Mouse (Mus musculus) erythroblast, embryonic 14.5 days (primary cell): ENCODE results near the gene Olfr1270. TPM values are rescaled to one million over a fixed set of nuclear protein-coding genes. Genes with fewer than 3 reads are reported as not detected.
"Not testable (repeated sequence)": the region's sequence is repeated elsewhere in the genome, so short reads cannot be mapped to it uniquely, and the experiment has no call there.

ENCODE experiments used
- H3K27me3 ChIP-seq: 2 replicates; pipeline ENCODE4 v1.6.1; 2012; ENCODE audit warnings: inconsistent platforms; ENCODE audit not compliant: control insufficient read depth
- H3K36me3 ChIP-seq: 2 replicates; pipeline ENCODE4 v1.6.1; 2012; ENCODE audit warnings: mild to moderate bottlenecking, inconsistent platforms; ENCODE audit not compliant: control insufficient read depth
- H3K4me1 ChIP-seq: 2 replicates; pipeline ENCODE4 v1.6.1; 2012; ENCODE audit warnings: inconsistent platforms; ENCODE audit not compliant: control insufficient read depth
- H3K4me3 ChIP-seq: replicated peaks from 2 replicates; pipeline ENCODE3; 2012; ENCODE audit warnings: moderate library complexity, mild to moderate bottlenecking, inconsistent platforms
- H3K9me3 ChIP-seq: 2 replicates; pipeline ENCODE4 v1.6.1; 2012; ENCODE audit warnings: low read length, inconsistent platforms, mixed read lengths; ENCODE audit not compliant: control insufficient read depth
- GATA1 ChIP-seq: IDR thresholded peaks from 2 replicates; pipeline ENCODE4 v1.6.1; 2012; ENCODE audit warnings: low read length, inconsistent platforms, mixed read lengths
- TAL1 ChIP-seq: IDR thresholded peaks from 3 replicates; pipeline ENCODE4 v1.6.1; 2012; ENCODE audit warnings: low read length, inconsistent platforms, mixed read lengths
- polyA plus RNA-seq: library from polyadenylated mRNA; stranded (reverse); fragments of >175 nt; gene quantifications from 2 replicates; pipeline ENCODE4 v1.2.3, GENCODE M21; 2012

The Olfr1270 gene
- not detected in 2 replicates for polyA plus RNA-seq

DNA sequence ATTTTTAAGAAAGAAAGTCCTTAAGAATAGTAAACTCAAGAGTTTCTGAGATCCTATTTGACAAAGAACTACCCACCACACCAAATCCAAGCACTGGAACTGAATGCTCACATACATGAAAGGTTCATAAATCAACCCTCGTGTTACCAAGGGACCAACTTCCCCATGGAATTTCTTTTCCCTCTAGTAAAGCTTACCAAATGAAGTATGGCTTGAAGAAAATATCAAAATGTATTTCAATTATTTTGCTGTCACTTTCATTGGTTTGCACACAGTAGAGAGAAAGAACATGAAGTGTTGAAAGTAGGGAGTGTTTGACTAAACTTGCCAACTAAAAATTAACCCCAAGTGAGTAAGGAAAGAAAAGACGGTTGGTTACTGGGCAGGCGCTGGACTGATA lies at the start of gene Olfr1270:
Gene Olfr1270, minus strand, starts transcription at position 101 of the 400 bp plus-strand sequence.
- Histone ChIP-seq H3K4me3 (no peak within 1 kb of the TSS), H3K36me3 (no peaks in the 10 kb centered on the region), H3K27me3 (no peaks in the 10 kb centered on the region), H3K4me1 (no peaks in the 10 kb centered on the region), H3K9me3 (peaks cover 13% of the 10 kb centered on the region)
- TF ChIP-seq GATA1 = no peak

DNA sequence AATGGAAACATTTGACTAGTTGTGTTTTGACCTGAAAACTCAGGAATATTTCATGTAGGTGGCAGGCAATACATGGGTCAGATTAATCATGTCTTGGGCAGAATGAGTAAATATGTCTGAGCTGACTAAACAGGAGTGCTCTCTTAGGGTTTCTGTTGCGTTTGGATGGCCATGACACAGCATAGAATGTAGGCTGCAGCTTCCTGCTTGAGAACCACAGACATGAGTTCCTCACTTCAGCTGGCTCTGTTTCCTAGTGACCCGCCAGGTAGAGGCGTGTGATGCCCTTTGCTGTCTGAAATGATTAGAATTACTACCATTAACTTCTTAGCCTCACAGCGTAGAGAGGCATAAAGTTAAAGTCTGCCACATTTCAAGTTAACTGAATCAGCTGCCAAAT lies 46.7 kb upstream of the Olfr1270 start:
- H3K27me3 ChIP-seq, H3K9me3 ChIP-seq, H3K4me3 ChIP-seq, H3K4me1 ChIP-seq, H3K36me3 ChIP-seq: not testable (repeated sequence)

- not testable (repeated sequence) for H3K36me3 ChIP-seq, H3K27me3 ChIP-seq, H3K4me1 ChIP-seq, H3K4me3 ChIP-seq, H3K9me3 ChIP-seq
Measured at GRCm38 (mm10) chr2:90195285-90195684, 42.4 kb upstream of the Olfr1270 start.

- H3K36me3 ChIP-seq, H3K9me3 ChIP-seq, H3K27me3 ChIP-seq, H3K4me1 ChIP-seq, H3K4me3 ChIP-seq: not testable (repeated sequence)
Measured at GRCm38 (mm10) chr2:90194750-90195149, 41.9 kb upstream of the Olfr1270 start.

- not testable (repeated sequence) for H3K36me3 ChIP-seq, H3K4me3 ChIP-seq, H3K4me1 ChIP-seq, H3K27me3 ChIP-seq, H3K9me3 ChIP-seq
Measured at GRCm38 (mm10) chr2:90187082-90187481, 34.2 kb upstream of the Olfr1270 start.

DNA sequence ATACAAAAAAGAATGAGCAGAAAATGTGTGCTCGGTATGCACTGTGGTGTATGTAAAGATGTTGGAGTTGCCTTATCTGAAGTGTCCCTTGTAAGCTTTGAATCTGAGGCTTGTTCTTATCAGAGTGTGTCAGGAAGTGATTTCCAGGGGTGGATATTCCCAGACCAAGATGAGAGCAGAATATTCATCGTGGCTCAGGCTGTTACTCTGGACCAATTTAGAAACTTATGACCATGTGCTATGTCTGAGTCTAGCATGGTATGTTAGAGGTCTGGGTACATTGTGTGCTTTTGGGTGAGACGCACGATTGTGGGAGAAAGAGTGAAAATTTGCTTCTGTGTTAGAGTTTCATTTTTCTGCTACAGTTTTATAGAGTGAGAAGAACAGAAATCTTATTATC lies 33.2 kb upstream of the Olfr1270 start:
- not testable (repeated sequence) for H3K9me3 ChIP-seq, H3K27me3 ChIP-seq, H3K4me1 ChIP-seq, H3K36me3 ChIP-seq, H3K4me3 ChIP-seq

DNA sequence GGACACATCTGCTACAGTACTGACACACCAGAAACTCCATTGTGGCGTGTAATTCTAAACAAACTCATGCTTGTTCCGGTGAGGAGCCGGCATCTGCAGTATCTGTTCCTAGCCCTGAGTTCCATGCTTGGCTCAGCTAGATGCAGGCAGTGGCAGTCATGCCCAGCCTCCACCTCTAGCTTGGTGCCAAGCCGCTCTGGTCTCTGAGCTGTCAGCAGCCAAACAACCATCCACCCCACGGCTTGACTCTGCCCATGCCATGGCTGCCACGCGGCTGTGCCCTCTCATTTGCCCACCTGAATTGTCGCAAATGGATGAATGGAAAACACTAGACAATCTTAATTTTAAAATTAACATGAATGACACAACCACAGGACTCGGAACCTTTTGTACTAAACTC lies 1.0 kb upstream of the Olfr1270 start:
- H3K4me1 ChIP-seq = no peaks in the 10 kb centered on the region
- peaks cover 13% of the 10 kb centered on the region for H3K9me3 ChIP-seq
- H3K36me3 ChIP-seq = no peaks in the 10 kb centered on the region
- no peaks in the 10 kb centered on the region for H3K27me3 ChIP-seq
- H3K4me3 ChIP-seq = no peak overlapping the region
- TF ChIP-seq GATA1 (no peak), TAL1 (no peak)

GRCm38 (mm10) chr2:90142196-90142595 lies 10.7 kb downstream of the Olfr1270 start, which contains the start of gene Olfr32:
TSS of gene Olfr32 (minus strand) at chr2:90142296.
- no peaks in the 10 kb centered on the region for H3K27me3 ChIP-seq
- TF ChIP-seq GATA1 = no peak
- no peak for TF ChIP-seq TAL1
- H3K36me3 ChIP-seq = no peaks in the 10 kb centered on the region
- no peaks in the 10 kb centered on the region for H3K4me1 ChIP-seq
- no peak within 1 kb of the TSS for H3K4me3 ChIP-seq
- no peaks in the 10 kb centered on the region for H3K9me3 ChIP-seq

- H3K36me3 ChIP-seq = no peaks in the 10 kb centered on the region
- H3K4me1 ChIP-seq = no peaks in the 10 kb centered on the region
- no peak for TF ChIP-seq GATA1
- TF ChIP-seq TAL1 = no peak
- peaks cover 6% of the 10 kb centered on the region for H3K9me3 ChIP-seq
- H3K4me3 ChIP-seq = no peak within 1 kb of the TSS
- no peaks in the 10 kb centered on the region for H3K27me3 ChIP-seq
Measured at GRCm38 (mm10) chr2:90121312-90121711, 31.6 kb downstream of the Olfr1270 start, which contains the start of gene Olfr1269. TSS of gene Olfr1269 (minus strand) at chr2:90121412.

Other genes starting within 250 kb of the Olfr1270 start
- gene Olfr1258, start 225.8 kb downstream of the Olfr1270 start, polyA plus RNA-seq = not detected in 2 replicates
- not detected in 2 replicates for gene Olfr1259, start 204.4 kb downstream of the Olfr1270 start, polyA plus RNA-seq
- gene Olfr1260, start 178.8 kb downstream of the Olfr1270 start, polyA plus RNA-seq = 0.01 TPM in 1 of 2 replicates, not detected in the other
- gene Olfr1261, start 161.9 kb downstream of the Olfr1270 start, polyA plus RNA-seq = not detected in 2 replicates
- not detected in 2 replicates for gene Olfr1262, start 152.9 kb downstream of the Olfr1270 start, polyA plus RNA-seq
- not detected in 2 replicates for gene Olfr1263, start 141.0 kb downstream of the Olfr1270 start, polyA plus RNA-seq
- 0.01 TPM in 1 of 2 replicates, not detected in the other for gene Olfr1264, start 127.5 kb downstream of the Olfr1270 start, polyA plus RNA-seq
- not detected in 2 replicates for gene Olfr1265, start 117.8 kb downstream of the Olfr1270 start, polyA plus RNA-seq
- gene Olfr140, start 89.5 kb downstream of the Olfr1270 start, polyA plus RNA-seq = not detected in 2 replicates
- gene Olfr1269, start 31.7 kb downstream of the Olfr1270 start, polyA plus RNA-seq = not detected in 2 replicates
- 0.01 TPM in 1 of 2 replicates, not detected in the other for gene Olfr32, start 10.8 kb downstream of the Olfr1270 start, polyA plus RNA-seq
- not detected in 2 replicates for gene Olfr1506, start 71.4 kb upstream of the Olfr1270 start, polyA plus RNA-seq
- not detected in 2 replicates for gene Olfr142, start 104.5 kb upstream of the Olfr1270 start, polyA plus RNA-seq
- gene Olfr1271, start 117.9 kb upstream of the Olfr1270 start, polyA plus RNA-seq = not detected in 2 replicates
- not detected in 2 replicates for gene Olfr1272, start 139.8 kb upstream of the Olfr1270 start, polyA plus RNA-seq
- gene Gm13769, start 169.1 kb upstream of the Olfr1270 start, polyA plus RNA-seq = not detected in 2 replicates
- not detected in 2 replicates for gene Olfr1274-ps, start 245.6 kb upstream of the Olfr1270 start, polyA plus RNA-seq